Mouse (Mus musculus) kidney, postnatal 14 days (tissue): ENCODE data around the gene Olfr1055.
"Not testable (repeated sequence)": the region's sequence is repeated elsewhere in the genome, so short reads cannot be mapped to it uniquely, and the experiment has no call there.

Source experiments
- DNase-seq: peaks from one replicate; pipeline ENCODE4 v3.0.0; 2022; ENCODE audit warnings: mixed read lengths

Olfr1055 gene

GRCm38 (mm10) chr2:86350184-86350583 is at the start of gene Olfr1055:
TSS of gene Olfr1055 (minus strand) at chr2:86350284.
- DNase-seq, result no peak

GRCm38 (mm10) chr2:86395114-86395513 is 45.0 kb upstream of the Olfr1055 start:
- no peak for DNase-seq

DNA sequence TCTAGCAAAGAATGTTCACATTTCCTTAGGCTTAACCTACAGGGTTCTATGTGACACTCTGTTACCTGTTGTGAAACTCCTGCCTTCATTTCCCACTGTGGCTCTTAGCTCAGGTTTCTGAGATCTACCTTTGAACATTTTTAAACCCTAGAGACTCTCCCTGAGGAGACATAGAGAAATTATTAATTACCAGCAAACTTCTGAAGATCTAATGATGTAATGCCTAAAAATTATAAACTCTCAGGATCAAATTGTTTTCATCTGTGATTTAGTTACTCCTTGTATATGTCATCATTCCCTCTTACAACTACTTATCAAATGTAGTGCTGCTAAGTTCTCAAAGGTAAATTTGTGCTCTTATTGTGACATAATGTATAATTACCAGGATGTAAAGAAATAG is 38.4 kb upstream of the Olfr1055 start, which contains the start of gene Olfr1058:
Olfr1058 (minus strand) TSS at position 101 of the 400 bp plus-strand sequence.
- not testable (repeated sequence) for DNase-seq

DNA sequence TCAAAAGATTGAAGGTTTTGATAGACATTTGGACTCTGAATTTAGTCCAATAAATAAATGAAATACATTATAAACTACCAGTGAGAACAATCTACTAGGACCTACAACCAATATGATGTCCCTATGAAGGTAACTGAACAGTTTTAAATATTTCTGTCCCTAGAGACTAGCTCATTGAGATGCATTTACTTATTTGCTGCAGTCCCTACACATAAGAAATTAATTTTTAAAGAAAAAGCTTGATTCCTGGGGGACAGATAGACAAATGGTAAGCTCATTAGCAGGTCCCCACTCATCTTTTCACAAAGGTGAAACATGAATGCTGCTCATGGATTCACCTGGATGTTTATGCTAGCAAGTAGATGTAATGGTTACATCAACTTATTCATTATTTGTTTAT is 28.2 kb upstream of the Olfr1055 start, which contains the start of gene Olfr1057:
Olfr1057 (minus strand) TSS at position 101 of the 400 bp plus-strand sequence.
- DNase-seq, result no peak

DNA sequence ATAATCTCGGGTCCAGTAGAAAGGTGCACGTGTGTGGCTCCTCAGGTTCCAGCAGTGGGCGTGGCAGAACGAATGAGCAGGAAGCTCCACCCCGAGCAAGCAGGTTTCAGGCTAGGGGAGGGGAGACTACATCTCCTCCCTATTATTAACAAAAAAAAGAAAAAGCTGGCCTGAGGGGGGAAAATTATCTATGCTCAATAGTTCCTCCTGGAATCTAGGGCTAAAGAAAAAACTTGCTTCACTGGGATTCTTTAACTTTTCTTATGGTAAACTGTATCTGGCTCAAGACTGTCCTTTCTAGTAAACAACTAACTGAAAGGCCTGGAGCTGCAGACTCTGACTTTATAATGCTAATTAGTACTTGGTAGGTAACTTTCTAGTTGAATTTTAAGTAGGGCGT is 16.3 kb upstream of the Olfr1055 start:
- not testable (repeated sequence) for DNase-seq

GRCm38 (mm10) chr2:86362369-86362768 is 12.3 kb upstream of the Olfr1055 start, which contains the start of gene Olfr1056:
TSS of gene Olfr1056 (minus strand) at chr2:86362469.
- no peak for DNase-seq

GRCm38 (mm10) chr2:86351751-86352150 is 1.7 kb upstream of the Olfr1055 start:
- DNase-seq, result not testable (repeated sequence)

GRCm38 (mm10) chr2:86335333-86335732 is 14.8 kb downstream of the Olfr1055 start, which contains the start of gene Olfr1054:
TSS of gene Olfr1054 (minus strand) at chr2:86335433.
- no peak for DNase-seq

- DNase-seq, result no peak
Measured at GRCm38 (mm10) chr2:86315184-86315583, 34.9 kb downstream of the Olfr1055 start, which contains the start of gene Olfr1053. TSS of gene Olfr1053 (minus strand) at chr2:86315284.
